Mouse (Mus musculus): ENCODE data around the gene Otud7a. TPM values are rescaled to one million over a fixed set of nuclear protein-coding genes. Genes with fewer than 3 reads are reported as not detected.

Otud7a gene
- total RNA-seq, 1 experiment from 2014 or later = not detected

DNA sequence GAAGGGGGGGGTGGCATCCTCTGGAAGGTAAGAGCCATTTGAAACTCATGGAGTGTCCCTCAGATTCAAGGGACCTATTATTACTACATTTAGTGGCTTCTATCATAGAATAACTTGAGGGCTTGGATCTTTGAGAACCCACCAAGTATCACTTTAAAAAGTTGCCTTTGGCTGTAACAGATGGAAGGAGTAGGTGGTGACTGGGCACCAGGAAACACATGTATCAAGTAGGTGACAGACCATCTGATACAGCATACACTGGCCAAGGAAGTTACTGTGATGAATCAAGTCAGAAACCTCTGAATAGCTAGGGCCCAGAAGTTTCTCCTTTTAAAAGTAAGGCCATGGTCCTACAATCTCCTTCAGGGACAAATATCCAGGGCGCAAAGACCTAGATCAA is 298.6 kb downstream of the Otud7a start:
- ATAC-seq (replicated peaks in 1 of 2; ENCODE audit: insufficient read depth in 1 of 2, low FRiP score in 2 of 2, low TSS enrichment in 1 of 2, low read depth in 1 of 2, poor library complexity in 2 of 2, severe bottlenecking in 2 of 2) = no peak

GRCm38 (mm10) chr7:63752081-63752480 is 307.5 kb downstream of the Otud7a start:
- no peak; a peak in 1 of 4 replicates for ATAC-seq (replicated peaks in 1 of 2; ENCODE audit: insufficient read depth in 1 of 2, low FRiP score in 2 of 2, low TSS enrichment in 1 of 2, low read depth in 1 of 2, poor library complexity in 2 of 2, severe bottlenecking in 2 of 2)

DNA sequence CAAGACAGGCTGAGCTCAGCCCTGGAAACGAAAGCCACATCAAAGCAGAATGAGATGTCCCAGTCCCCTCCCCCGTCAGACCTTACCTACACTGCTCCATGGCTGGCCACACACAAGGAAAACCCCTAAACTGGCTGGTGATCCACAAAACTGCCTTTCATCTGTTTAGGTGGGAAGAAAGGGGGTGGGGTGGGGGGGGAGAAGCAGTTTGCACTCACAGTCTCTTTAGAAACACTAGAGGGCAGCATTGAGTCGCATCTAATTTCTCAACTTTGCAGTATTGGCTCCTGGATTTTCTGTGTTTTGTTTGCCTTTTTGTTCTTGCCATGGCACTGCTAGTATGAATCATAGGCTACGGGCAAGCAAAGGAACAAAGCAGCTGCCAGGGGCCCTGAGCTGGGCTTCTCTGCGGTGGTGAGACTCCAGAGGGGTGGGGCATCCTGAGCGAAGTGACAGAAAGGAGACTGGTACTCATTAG is 308.8 kb downstream of the Otud7a start:
- ATAC-seq (replicated peaks in 1 of 2; ENCODE audit: insufficient read depth in 1 of 2, low FRiP score in 2 of 2, low TSS enrichment in 1 of 2, low read depth in 1 of 2, poor library complexity in 2 of 2, severe bottlenecking in 2 of 2) = peak; percentile 15 to 28; a peak in 3 of 4 replicates

- peak; percentile 15 to 34; a peak in 2 of 4 replicates for ATAC-seq (replicated peaks in 1 of 2; ENCODE audit: insufficient read depth in 1 of 2, low FRiP score in 2 of 2, low TSS enrichment in 1 of 2, low read depth in 1 of 2, poor library complexity in 2 of 2, severe bottlenecking in 2 of 2)
Observed at GRCm38 (mm10) chr7:63754573-63755475, 310.3 kb downstream of the Otud7a start.

- ATAC-seq (replicated peaks in 1 of 2; ENCODE audit: insufficient read depth in 1 of 2, low FRiP score in 2 of 2, low TSS enrichment in 1 of 2, low read depth in 1 of 2, poor library complexity in 2 of 2, severe bottlenecking in 2 of 2) = peak; percentile 63 to 75
Observed at GRCm38 (mm10) chr7:63755476-63755948, 311.0 kb downstream of the Otud7a start.

- no peak for ATAC-seq (replicated peaks in 1 of 2; ENCODE audit: insufficient read depth in 1 of 2, low FRiP score in 2 of 2, low TSS enrichment in 1 of 2, low read depth in 1 of 2, poor library complexity in 2 of 2, severe bottlenecking in 2 of 2)
Observed at GRCm38 (mm10) chr7:63757136-63757677, 312.7 kb downstream of the Otud7a start.

DNA sequence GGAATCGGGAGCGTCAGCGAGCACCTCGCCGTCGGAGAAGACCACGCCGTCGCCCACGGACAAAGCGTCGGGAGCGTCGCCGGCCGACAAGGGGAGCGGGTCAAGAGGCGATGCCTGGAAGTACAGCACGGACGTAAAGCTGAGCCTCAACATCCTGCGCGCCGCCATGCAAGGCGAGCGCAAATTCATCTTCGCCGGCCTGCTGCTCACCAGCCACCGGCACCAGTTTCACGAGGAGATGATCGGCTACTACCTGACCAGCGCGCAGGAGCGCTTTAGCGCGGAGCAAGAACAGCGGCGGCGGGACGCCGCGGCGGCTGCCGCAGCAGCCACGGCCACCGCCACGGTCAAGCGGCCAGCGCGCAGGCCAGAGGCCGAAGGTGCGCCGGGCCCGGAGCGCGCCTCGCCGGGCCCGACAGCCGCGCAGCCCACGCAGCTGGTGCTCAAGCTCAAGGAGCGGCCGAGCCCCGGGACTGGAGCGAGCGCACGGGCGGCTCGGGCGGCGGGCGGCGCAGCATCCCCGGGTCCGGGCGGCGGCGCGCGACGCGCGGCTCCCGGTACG is 313.2 kb downstream of the Otud7a start:
- no peak for ATAC-seq (replicated peaks in 1 of 2; ENCODE audit: insufficient read depth in 1 of 2, low FRiP score in 2 of 2, low TSS enrichment in 1 of 2, low read depth in 1 of 2, poor library complexity in 2 of 2, severe bottlenecking in 2 of 2)

DNA sequence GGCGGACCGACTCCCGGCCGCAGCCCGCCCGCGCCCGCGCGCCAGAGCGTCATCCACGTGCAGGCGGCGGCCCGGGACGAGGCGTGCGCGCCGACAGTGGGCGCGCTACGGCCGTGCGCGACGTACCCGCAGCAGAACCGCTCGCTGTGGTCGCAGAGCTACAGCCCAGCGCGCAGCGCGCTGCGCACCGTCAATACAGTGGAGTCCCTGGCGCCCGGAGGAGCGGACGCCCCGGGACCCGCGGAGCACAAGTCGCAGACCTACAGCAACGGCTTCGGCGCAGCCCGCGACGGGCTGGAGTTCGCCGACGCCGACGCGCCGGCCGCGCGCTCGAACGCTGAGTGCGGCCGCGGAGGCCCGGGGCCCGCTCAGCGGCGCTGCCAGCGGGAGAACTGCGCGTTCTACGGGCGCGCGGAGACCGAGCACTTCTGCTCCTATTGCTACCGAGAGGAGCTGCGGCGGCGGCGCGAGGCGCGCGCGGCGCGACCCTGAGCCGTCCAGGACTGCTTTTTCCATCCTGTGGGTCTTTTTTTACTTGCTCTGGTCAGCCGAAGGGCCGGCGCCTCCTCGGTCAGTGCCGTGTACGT is 313.8 kb downstream of the Otud7a start:
- ATAC-seq (replicated peaks in 1 of 2; ENCODE audit: insufficient read depth in 1 of 2, low FRiP score in 2 of 2, low TSS enrichment in 1 of 2, low read depth in 1 of 2, poor library complexity in 2 of 2, severe bottlenecking in 2 of 2) = no peak

DNA sequence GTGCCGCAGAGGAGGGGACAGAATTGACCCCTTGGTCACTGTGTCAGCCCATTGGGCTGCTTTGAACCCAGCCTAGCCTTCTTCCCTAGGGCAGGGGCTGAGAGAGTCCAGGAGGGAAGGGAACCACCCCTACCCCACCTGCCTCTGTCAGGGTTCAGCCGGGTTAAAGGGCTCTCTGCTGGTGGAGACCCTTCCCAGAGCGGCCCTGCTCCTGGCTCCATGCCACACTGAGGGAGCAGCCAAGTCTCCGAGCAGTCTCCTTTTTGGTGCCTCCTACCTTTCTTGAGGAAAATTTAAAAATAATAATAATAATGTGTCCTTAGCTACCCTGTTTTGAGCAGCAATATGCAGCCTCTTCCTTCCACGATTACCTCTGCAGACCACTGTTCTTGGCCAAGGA is 315.1 kb downstream of the Otud7a start:
- ATAC-seq (replicated peaks in 1 of 2; ENCODE audit: insufficient read depth in 1 of 2, low FRiP score in 2 of 2, low TSS enrichment in 1 of 2, low read depth in 1 of 2, poor library complexity in 2 of 2, severe bottlenecking in 2 of 2) = no peak

- no peak for ATAC-seq (replicated peaks in 1 of 2; ENCODE audit: insufficient read depth in 1 of 2, low FRiP score in 2 of 2, low TSS enrichment in 1 of 2, low read depth in 1 of 2, poor library complexity in 2 of 2, severe bottlenecking in 2 of 2)
Observed at GRCm38 (mm10) chr7:63762529-63762928, 318.0 kb downstream of the Otud7a start.

DNA sequence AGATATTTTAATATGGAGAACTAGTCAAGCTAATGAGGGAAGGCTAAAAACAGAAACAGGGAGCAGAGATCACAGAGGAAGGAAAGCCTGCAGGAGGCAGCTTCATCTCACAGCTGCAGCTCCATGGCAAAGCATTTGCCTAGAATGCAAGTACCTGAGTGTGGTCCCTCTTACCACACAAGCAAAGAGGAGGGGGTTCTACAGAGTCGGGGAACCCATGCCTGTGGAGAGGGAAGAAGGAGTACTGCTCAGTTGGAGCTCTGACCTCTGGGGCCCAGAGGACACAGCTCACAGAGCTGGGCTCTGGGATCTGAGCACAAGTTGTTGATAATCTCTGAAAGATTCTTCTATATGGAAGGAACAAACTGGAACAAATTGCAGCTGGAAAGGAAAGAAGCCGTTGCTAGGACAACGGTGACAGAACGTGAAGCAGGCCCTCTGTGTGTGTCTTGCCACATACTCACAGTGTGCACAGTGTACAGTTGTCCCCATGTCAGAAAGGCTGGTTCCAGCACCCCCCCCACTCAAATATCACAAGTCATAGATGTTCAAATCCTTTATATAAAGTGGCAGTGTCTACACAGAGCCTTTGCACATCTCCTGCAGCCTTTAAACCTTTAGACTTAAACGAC is 324.0 kb downstream of the Otud7a start:
- no peak for ATAC-seq (replicated peaks in 1 of 2; ENCODE audit: insufficient read depth in 1 of 2, low FRiP score in 2 of 2, low TSS enrichment in 1 of 2, low read depth in 1 of 2, poor library complexity in 2 of 2, severe bottlenecking in 2 of 2)

DNA sequence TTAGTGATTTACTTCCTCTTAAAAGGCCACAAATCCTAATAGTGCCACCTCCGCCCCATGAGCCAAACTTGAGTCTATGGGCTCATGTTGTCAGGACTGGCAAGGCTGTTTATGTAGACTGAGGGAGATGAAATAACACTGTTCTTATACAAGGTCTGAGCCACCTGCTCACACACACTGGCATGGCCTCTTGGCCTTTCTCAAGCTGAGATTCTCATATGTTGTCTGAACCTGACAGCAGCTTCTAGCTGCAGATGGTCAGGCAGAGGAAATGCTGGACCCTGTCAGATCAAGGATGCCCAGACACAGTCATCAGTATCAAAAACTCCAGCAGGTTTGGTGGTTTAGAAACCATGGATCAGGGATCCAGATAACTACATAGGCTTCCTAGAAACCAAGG is 328.7 kb downstream of the Otud7a start:
- no peak for ATAC-seq (replicated peaks in 1 of 2; ENCODE audit: insufficient read depth in 1 of 2, low FRiP score in 2 of 2, low TSS enrichment in 1 of 2, low read depth in 1 of 2, poor library complexity in 2 of 2, severe bottlenecking in 2 of 2)

DNA sequence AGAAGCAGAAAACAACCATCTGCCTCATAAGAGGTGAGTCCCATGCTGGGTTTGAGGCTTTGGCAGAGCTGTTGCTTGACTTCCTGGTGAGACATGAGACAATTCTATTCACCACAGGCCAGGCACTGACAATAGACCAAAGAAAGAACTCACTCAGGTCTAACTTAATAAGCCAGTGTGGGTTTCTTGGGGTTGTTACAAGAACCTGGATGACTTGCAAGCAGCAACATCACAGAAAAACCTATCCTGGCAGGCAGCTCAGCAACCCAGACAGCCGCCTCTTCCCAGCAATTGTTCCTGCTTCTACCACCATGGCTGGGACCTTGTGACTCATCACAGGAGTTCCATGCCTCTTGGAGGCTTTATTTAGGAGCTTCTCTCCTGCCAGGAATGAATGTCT is 329.7 kb downstream of the Otud7a start:
- ATAC-seq (replicated peaks in 1 of 2; ENCODE audit: insufficient read depth in 1 of 2, low FRiP score in 2 of 2, low TSS enrichment in 1 of 2, low read depth in 1 of 2, poor library complexity in 2 of 2, severe bottlenecking in 2 of 2) = no peak

- ATAC-seq (replicated peaks in 1 of 2; ENCODE audit: insufficient read depth in 1 of 2, low FRiP score in 2 of 2, low TSS enrichment in 1 of 2, low read depth in 1 of 2, poor library complexity in 2 of 2, severe bottlenecking in 2 of 2) = no peak
Observed at GRCm38 (mm10) chr7:63777328-63777727, 332.8 kb downstream of the Otud7a start.

DNA sequence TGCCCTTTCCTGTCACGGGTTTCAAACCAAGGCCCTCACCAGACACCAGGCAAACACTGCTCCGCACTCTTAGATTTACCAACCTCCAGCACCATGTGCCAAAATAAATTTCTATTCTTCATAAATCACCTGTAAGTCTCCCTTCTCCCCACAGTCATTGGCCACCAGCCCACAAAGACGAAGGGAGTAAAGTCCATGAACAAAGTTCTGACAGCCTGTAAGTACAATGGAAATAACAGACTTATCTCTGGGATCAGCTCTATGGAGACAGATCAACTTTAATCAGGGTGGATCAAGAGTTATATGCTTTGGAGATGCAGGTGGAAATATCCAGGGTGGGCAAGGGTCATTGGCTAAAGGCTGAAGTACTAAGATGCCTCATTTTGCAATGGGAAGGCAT is 336.3 kb downstream of the Otud7a start:
- no peak for ATAC-seq (replicated peaks in 1 of 2; ENCODE audit: insufficient read depth in 1 of 2, low FRiP score in 2 of 2, low TSS enrichment in 1 of 2, low read depth in 1 of 2, poor library complexity in 2 of 2, severe bottlenecking in 2 of 2)

DNA sequence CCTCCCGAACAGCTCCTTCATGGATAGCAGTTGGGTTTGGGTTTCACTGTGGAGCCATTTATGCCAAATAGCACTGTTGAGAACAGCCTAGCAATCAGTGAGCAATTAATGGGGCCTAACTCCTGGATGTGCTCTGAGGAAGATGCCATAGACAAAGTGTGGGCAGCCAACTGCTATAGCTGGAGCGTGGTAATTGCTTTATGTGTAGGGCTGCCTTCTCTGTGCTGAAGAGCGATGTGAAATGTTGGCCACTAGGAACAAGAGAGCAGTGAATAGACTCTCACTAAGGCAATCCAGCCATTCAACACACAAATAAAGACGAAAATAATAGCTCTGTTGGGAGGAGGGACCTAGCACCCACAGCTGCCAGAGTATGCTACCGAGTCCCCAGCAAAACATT is 345.2 kb downstream of the Otud7a start:
- ATAC-seq (replicated peaks in 1 of 2; ENCODE audit: insufficient read depth in 1 of 2, low FRiP score in 2 of 2, low TSS enrichment in 1 of 2, low read depth in 1 of 2, poor library complexity in 2 of 2, severe bottlenecking in 2 of 2) = no peak

- ATAC-seq (replicated peaks in 1 of 2; ENCODE audit: insufficient read depth in 1 of 2, low FRiP score in 2 of 2, low TSS enrichment in 1 of 2, low read depth in 1 of 2, poor library complexity in 2 of 2, severe bottlenecking in 2 of 2) = no peak
Observed at GRCm38 (mm10) chr7:63796001-63796632, 351.6 kb downstream of the Otud7a start.
